Mouse (Mus musculus): Measurements from ENCODE around the gene Olfr221.

DNA sequence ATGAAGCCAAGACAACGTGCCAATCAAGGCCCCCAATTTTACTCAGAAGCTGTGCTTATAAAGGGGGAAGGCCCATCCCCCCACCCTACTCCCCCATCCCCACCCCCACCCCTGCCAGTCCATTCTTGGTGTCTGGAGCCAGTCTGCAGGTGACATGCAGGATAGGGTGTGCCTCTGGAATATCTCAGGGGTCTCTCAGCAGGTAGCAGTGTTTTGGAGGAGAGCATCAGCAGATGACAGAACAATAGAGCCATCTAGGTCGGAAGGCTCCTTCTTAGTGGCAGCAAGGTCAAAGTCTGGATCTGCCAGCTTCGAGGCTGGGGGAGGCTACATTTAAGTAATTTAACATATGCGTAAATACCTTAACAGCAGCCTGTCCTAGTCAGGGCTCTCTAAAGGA is 23.9 kb upstream of the Olfr221 start:
- TF ChIP-seq CTCF (IDR thresholded peaks at IDR 0.05; ENCODE audit: extremely low read depth, insufficient read depth, insufficient read length, insufficient replicate concordance) (no peak), POLR2A (IDR thresholded peaks at IDR 0.05; ENCODE audit: low read depth, low read length) (no peak)

All from spleen, adult 2 months (tissue).